Mouse (Mus musculus) ES-Bruce4 (cell line): ENCODE data around the gene Ctdsp2. TPM values are rescaled to one million over a fixed set of nuclear protein-coding genes. Genes with fewer than 3 reads are reported as not detected.

ENCODE experiments used
- H3K27ac ChIP-seq: 2 replicates; pipeline ENCODE4 v1.5.1; 2012; ENCODE audit warnings: low read length, inconsistent platforms; ENCODE audit not compliant: insufficient read depth
- H3K27me3 ChIP-seq: 2 replicates; pipeline ENCODE4 v1.6.1; 2012; ENCODE audit warnings: mild to moderate bottlenecking, low read length, inconsistent platforms; ENCODE audit not compliant: control insufficient read depth, poor library complexity, insufficient read depth, severe bottlenecking
- H3K36me3 ChIP-seq: 2 replicates; pipeline ENCODE4 v1.6.1; 2012; ENCODE audit warnings: inconsistent platforms, mild to moderate bottlenecking, low read length, moderate library complexity; ENCODE audit not compliant: control insufficient read depth, poor library complexity, insufficient read depth, severe bottlenecking
- H3K4me1 ChIP-seq: one replicate; pipeline ENCODE4 v1.8.1; 2011; ENCODE audit warnings: low read length; ENCODE audit not compliant: control insufficient read depth, insufficient read depth
- H3K4me3 ChIP-seq: 2 replicates; pipeline ENCODE4 v1.5.1; 2011; ENCODE audit warnings: low read depth, mild to moderate bottlenecking, low read length
- H3K9ac ChIP-seq: 2 replicates; pipeline ENCODE4 v1.6.1; 2012; ENCODE audit warnings: low read depth, mild to moderate bottlenecking, inconsistent platforms; ENCODE audit not compliant: poor library complexity, severe bottlenecking
- H3K9me3 ChIP-seq: replicated peaks from 2 replicates; pipeline ENCODE4 v1.6.1; 2012; ENCODE audit warnings: mild to moderate bottlenecking, low read length, inconsistent platforms; ENCODE audit not compliant: control insufficient read depth, poor library complexity, insufficient read depth, severe bottlenecking
- CTCF ChIP-seq: IDR thresholded peaks from one replicate; pipeline ENCODE4 v1.8.1; 2011; ENCODE audit warnings: low read depth, low read length
- EP300 ChIP-seq: IDR thresholded peaks from 2 replicates; pipeline ENCODE4 v1.6.1; 2011; ENCODE audit warnings: low read depth, low read length; ENCODE audit not compliant: insufficient read depth
- POLR2A ChIP-seq: IDR thresholded peaks from one replicate; pipeline ENCODE4 v1.8.1; 2011; ENCODE audit warnings: low read length; ENCODE audit not compliant: insufficient read depth
- polyA plus RNA-seq: library from polyadenylated mRNA; stranded (reverse); fragments of >200 nt; gene quantifications from 2 replicates; pipeline ENCODE4 v1.2.4, GENCODE M21; 2011; ENCODE audit warnings: low read depth; ENCODE audit not compliant: missing spikeins, insufficient read depth, insufficient read length

Ctdsp2 gene
- polyA plus RNA-seq, 1 experiment = 62.0 TPM

DNA sequence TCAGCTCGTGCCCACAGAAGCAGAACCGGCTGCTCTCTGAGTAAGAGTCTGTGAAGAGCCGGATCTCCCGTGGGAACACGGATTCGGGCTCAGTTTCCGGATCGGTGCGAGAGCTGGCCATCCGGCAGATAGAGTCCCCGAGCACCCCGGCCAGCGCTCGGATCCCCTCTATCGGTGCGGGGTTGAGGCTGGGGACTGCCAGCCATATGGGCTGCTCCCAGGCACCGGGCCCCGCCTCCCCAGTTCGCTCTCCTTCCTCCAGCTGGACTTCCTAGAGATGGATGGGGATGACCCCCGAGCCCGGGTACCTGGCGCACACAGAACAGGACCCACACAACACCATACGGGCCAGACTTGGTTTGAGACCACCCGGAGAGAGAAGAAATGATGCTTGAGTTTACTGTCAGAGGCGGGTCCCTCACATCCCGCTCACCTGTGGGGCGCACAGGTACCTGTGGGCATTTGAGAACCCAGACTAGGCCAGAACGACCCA lies 62.8 kb downstream of the Ctdsp2 start, which contains the start of the genes Mettl1 and Eef1akmt3:
Gene Mettl1, plus strand, starts transcription at position 141 of the 493 bp plus-strand sequence.
Gene Eef1akmt3, minus strand, starts transcription at position 240 of the 493 bp plus-strand sequence.
- Histone ChIP-seq H3K27ac (no peak within 1 kb of the TSS), H3K9me3 (no peaks in the 10 kb centered on the region), H3K27me3 (no peaks in the 10 kb centered on the region), H3K4me3 (peak within 1 kb of the TSS; percentile 80), H3K9ac (peak within 1 kb of the TSS; percentile 75), H3K36me3 (0 out of 2 replicates have a peak, but pooled peaks cover 4% of the 10 kb centered on the region), H3K4me1 (no peaks in the 10 kb centered on the region)
- TF ChIP-seq CTCF (no peak), POLR2A (no peak), EP300 (no peak)

DNA sequence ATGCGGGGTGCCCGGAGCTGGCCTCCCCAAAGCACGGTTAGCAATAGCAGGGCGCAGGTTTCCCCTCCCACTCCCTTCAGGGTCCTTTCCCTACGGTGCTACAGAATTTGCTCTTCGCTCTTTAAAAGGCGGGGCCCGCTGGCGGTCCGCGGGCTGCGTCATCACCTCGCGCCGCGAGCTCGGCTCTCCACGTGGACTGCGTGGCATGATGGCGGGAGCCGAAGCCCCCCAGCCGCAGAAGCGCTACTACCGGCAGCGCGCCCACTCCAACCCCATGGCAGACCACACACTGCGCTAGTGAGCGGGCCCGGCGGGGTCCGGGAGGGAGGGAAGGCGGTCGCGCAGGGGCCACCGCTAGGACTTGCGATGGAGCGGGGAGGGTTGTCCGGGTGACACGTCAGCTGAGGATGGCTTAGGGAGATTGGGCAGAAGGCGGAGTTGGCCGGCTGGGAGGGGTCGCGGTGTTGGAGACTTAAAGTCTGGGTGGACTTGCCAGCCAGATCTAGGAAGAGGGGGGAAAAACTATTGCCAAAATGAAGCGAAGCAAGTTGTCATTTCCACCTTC lies 63.3 kb downstream of the Ctdsp2 start:
- peak overlapping the region; percentile 80 for H3K4me3 ChIP-seq
- no peak overlapping the region for H3K27ac ChIP-seq
- 0 out of 2 replicates have a peak, but pooled peaks cover 4% of the 10 kb centered on the region for H3K36me3 ChIP-seq
- TF ChIP-seq CTCF (no peak), POLR2A (peak; percentile 9), EP300 (0 out of 2 replicates have a peak, but pooled peaks have one; percentile 49)
- H3K9me3 ChIP-seq = no peaks in the 10 kb centered on the region
- H3K4me1 ChIP-seq = no peaks in the 10 kb centered on the region
- H3K9ac ChIP-seq = peak overlapping the region; percentile 75
- no peaks in the 10 kb centered on the region for H3K27me3 ChIP-seq

DNA sequence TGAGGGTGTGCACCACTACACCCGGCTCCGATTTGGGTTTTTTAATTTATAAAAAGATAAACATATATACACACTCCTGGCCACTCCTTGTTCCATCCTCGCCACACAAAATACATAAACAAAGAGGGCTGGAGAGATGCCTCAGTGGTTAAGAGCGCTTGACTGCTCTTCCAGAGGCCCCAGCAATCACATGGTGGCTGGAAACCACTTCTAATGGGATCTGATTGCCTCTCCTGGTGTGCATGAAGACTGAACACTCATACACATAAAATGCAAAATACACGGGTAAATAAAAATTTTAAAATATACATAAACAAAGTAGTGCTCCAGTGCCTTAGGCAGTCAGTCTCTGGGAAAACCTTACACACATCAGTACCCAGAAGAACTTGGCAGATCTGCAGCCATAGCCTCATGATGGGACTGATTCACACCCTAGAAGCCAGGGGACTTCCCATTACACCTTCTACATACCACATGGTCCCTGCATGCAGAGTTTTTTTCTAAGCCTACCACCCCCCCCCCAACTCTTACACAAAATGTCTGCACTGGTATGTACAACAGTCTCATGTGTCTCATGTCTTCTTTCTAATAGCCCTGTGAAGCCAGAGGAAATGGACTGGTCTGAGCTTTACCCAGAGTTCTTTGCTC lies 64.1 kb downstream of the Ctdsp2 start:
- 0 out of 2 replicates have a peak, but pooled peaks cover 4% of the 10 kb centered on the region for H3K36me3 ChIP-seq
- H3K9me3 ChIP-seq = no peaks in the 10 kb centered on the region
- H3K27ac ChIP-seq = no peak overlapping the region
- no peaks in the 10 kb centered on the region for H3K4me1 ChIP-seq
- peak overlapping the region; percentile 75 for H3K9ac ChIP-seq
- TF ChIP-seq POLR2A (no peak), EP300 (no peak), CTCF (no peak)
- H3K4me3 ChIP-seq = peak overlapping the region; percentile 80
- H3K27me3 ChIP-seq = no peaks in the 10 kb centered on the region

DNA sequence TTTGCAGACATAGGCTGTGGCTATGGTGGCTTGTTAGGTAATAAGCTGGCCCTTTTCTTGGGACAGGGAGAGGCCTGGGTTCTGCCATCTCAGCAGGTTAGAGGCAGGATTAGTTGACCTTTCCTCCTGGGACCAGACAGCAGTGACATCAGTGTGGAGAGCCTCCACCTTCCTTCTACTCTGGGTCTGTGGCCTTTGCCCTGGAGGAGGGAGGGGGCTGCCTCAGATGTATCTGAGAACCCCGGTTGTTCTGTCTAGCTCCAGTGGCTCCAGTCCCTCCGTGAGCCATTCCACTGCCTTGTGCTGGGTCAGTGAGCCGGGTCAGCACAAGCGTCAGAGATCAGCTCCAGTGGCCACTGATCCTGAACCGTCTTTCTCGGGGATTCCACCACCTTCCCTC lies 64.7 kb downstream of the Ctdsp2 start:
- Histone ChIP-seq H3K36me3 (0 out of 2 replicates have a peak, but pooled peaks cover 4% of the 10 kb centered on the region), H3K9me3 (no peaks in the 10 kb centered on the region), H3K4me1 (no peaks in the 10 kb centered on the region), H3K4me3 (no peak overlapping the region), H3K9ac (no peak overlapping the region), H3K27me3 (no peaks in the 10 kb centered on the region), H3K27ac (no peak overlapping the region)
- TF ChIP-seq CTCF (no peak), EP300 (no peak), POLR2A (no peak)

DNA sequence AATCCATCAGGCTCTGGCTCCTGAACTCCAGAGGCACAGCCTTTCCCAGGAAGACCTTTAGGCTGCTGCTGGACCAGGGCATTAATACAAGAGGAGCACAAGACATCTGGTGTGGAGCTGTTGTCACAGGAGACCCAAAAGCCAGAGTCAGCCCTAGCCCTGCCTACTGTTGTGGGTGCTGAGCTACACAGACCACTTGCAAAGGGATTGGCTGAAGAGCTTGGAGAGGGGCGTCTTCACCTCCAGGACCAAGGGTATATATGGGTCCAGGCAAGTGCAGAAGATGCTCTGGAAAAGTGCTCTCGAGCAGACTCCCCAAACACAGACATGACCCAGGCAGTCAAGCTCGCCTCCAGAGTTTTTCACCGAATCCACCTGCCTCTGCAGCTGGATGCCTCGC lies 69.4 kb downstream of the Ctdsp2 start, which contains the start of gene Cyp27b1:
Gene Cyp27b1, plus strand, starts transcription at position 297 of the 400 bp plus-strand sequence.
- H3K9ac ChIP-seq = peak within 1 kb of the TSS; percentile 7
- H3K27me3 ChIP-seq = no peaks in the 10 kb centered on the region
- no peaks in the 10 kb centered on the region for H3K4me1 ChIP-seq
- H3K9me3 ChIP-seq = no peaks in the 10 kb centered on the region
- 0 out of 2 replicates have a peak, but pooled peaks cover 4% of the 10 kb centered on the region for H3K36me3 ChIP-seq
- TF ChIP-seq CTCF (no peak), POLR2A (no peak), EP300 (no peak)
- no peak within 1 kb of the TSS for H3K27ac ChIP-seq
- H3K4me3 ChIP-seq = peak within 1 kb of the TSS; percentile 44
